19 mouse cellular contexts compared by ENCODE assay signal in genomic region chr1:136347140-136347539, GRCm38 (mm10). TPM values are rescaled to one million over a fixed set of nuclear protein-coding genes. Genes with fewer than 3 reads are reported as not detected.
DNase-seq lines count a peak whose midpoint lies in the region; ATAC-seq and TF ChIP-seq lines count a peak whose summit lies in the region.
"Had no signal": no experiment of that assay in that cellular context is flagged by ENCODE, and none has a peak within 500 bp of the region (broad histone marks: within the 10 kb centered on the region; RNA-seq: fewer than 3 reads in every experiment).

No protein-coding gene starts in this region.

- WGBS in liver, embryonic 16.5 days (ENCODE audit: insufficient replicate concordance): 20% methylated on average over 4 of the region's 4 CpGs

- no peak for TF ChIP-seq POLR2A in MEL (IDR thresholded peaks at IDR 0.05; ENCODE audit: control insufficient read depth in 1 of 2, insufficient read depth in 1 of 2, low read depth in 1 of 2, low read length in 2 of 2, poor library complexity in 1 of 2)

- no peak overlapping the region for H3K27ac ChIP-seq in MEL (ENCODE audit: control insufficient read depth, low read depth, low read length)
- peak overlapping the region; percentile 99 for H3K27ac ChIP-seq in liver, embryonic 16.5 days (ENCODE audit: low read length)

- TF ChIP-seq EP300 in MEL (IDR thresholded peaks at IDR 0.05; ENCODE audit: low read depth in 1 of 2, low read length in 2 of 2): peak; percentile 60 to 84

- peak overlapping the region in 1 of 2 experiments; percentile 80; a peak in 2 of 4 replicates for H3K4me3 ChIP-seq in MEL (ENCODE audit: control insufficient read depth in 1 of 2, insufficient read depth in 1 of 2, low read depth in 2 of 2, low read length in 2 of 2)
- peak overlapping the region; percentile 98; the same call in 1 of the 2 replicates for H3K4me3 ChIP-seq in liver, embryonic 16.5 days (ENCODE audit: low read depth, low read length)

- no peaks in the 10 kb centered on the region; a peak in 1 of 4 replicates for H3K27me3 ChIP-seq in MEL (ENCODE audit: control insufficient read depth in 1 of 2, insufficient read depth in 2 of 2, low read length in 2 of 2)
- no peaks in the 10 kb centered on the region for H3K27me3 ChIP-seq in liver, embryonic 16.5 days (ENCODE audit: control insufficient read depth, insufficient read depth, low read depth, low read length)
- H3K27me3 ChIP-seq: heart, embryonic 12.5 days had no signal

- TF ChIP-seq RAD21 in MEL (IDR thresholded peaks at IDR 0.05; ENCODE audit: low read depth, low read length): no peak

- H3K9me3 ChIP-seq in MEL (replicated peaks; ENCODE audit: insufficient read depth, low read length): no peaks in the 10 kb centered on the region
- no peaks in the 10 kb centered on the region for H3K9me3 ChIP-seq in liver, embryonic 16.5 days (replicated peaks; ENCODE audit: control insufficient read depth, low read length)
- H3K9me3 ChIP-seq: heart, embryonic 12.5 days; neural tube, embryonic 13.5 days had no signal

- peak overlapping the region; percentile 97 for H3K4me2 ChIP-seq in liver, embryonic 16.5 days (ENCODE audit: low read depth, low read length)

- H3K9ac ChIP-seq in MEL (ENCODE audit: control insufficient read depth, low read depth, low read length, poor library complexity, severe bottlenecking): no peak overlapping the region; the same call in 1 of the 2 replicates
- H3K9ac ChIP-seq in liver, embryonic 16.5 days (ENCODE audit: low read depth, low read length): peak overlapping the region; percentile 96; the same call in 1 of the 2 replicates

- H3K79me2 ChIP-seq in MEL (ENCODE audit: control insufficient read depth, insufficient read depth, low read length, poor library complexity): peaks cover 12% of the 10 kb centered on the region

- ATAC-seq in erythroid progenitor cell, adult 5-6 weeks (replicated peaks; ENCODE audit: low FRiP score, poor library complexity, severe bottlenecking): peak; percentile 79
- ATAC-seq in liver, embryonic 16.5 days (ENCODE audit: low read depth): peak; percentile 74
- ATAC-seq: forebrain, postnatal 0 days; hindbrain, embryonic 16.5 days; lung, postnatal 0 days had no signal

- peak; percentile 57 for DNase-seq in MEL (ENCODE audit: low read depth, low spot score)
- DNase-seq in c-Kit-positive CD71-negative TER-119-negative erythroid progenitor cells, embryonic 14.5 days (ENCODE audit: low read depth): peak; percentile 16
- no peak for DNase-seq in urinary bladder, adult 2 months (ENCODE audit: low spot score)
- DNase-seq in B cell, adult 2 months: no peak
- no peak for DNase-seq in retina, embryonic 14.5 days (ENCODE audit: low spot score)
- DNase-seq: adrenal gland, postnatal 10 days; cerebellum, postnatal 10 days; forebrain, postnatal 0 days; heart, postnatal 4 days; kidney, postnatal 14 days; layer of hippocampus, adult 9-11 months; right cerebral cortex, postnatal 25 days; thymus, adult 2 months had no signal

- peaks cover 2 to 4% of the 10 kb centered on the region in 2 experiments; a peak in 2 of 4 replicates for H3K4me1 ChIP-seq in MEL (ENCODE audit: control insufficient read depth in 1 of 2, insufficient read depth in 2 of 2, low read length in 2 of 2)
- H3K4me1 ChIP-seq in liver, embryonic 16.5 days (ENCODE audit: control insufficient read depth, low read depth, low read length): peaks cover 30% of the 10 kb centered on the region

- H3K36me3 ChIP-seq in MEL (ENCODE audit: control insufficient read depth in 1 of 2, insufficient read depth in 2 of 2, low read length in 2 of 2): peaks cover 0 to 11% of the 10 kb centered on the region in 2 experiments; a peak in 2 of 4 replicates
- H3K36me3 ChIP-seq in liver, embryonic 16.5 days (ENCODE audit: control insufficient read depth, insufficient read depth): no peaks in the 10 kb centered on the region
- H3K36me3 ChIP-seq: heart, embryonic 12.5 days; neural tube, embryonic 13.5 days had no signal

- TF ChIP-seq CTCF in MEL (IDR thresholded peaks at IDR 0.05 in 2 of 3, conservative IDR thresholded peaks at IDR 0.05 in 1 of 3; ENCODE audit: control insufficient read depth in 1 of 3, insufficient read depth in 1 of 3, low read depth in 2 of 3, low read length in 3 of 3, poor library complexity in 1 of 3, severe bottlenecking in 1 of 3): no peak

TF ChIP-seq in MEL, 35 proteins besides CTCF, POLR2A, EP300 and RAD21:
- TF ChIP-seq ZKSCAN1 (IDR thresholded peaks at IDR 0.05; ENCODE audit: low read depth, low read length) (no peak), TCF12 (IDR thresholded peaks at IDR 0.05; ENCODE audit: low read depth, low read length) (peak; percentile 62; the same call in 1 of the 2 replicates), SIN3A (IDR thresholded peaks at IDR 0.05; ENCODE audit: low read length) (no peak; the same call in 1 of the 2 replicates), ETS1 (IDR thresholded peaks at IDR 0.05; ENCODE audit: low read depth, low read length) (no peak), GATA1 (IDR thresholded peaks at IDR 0.05; ENCODE audit: low read depth, low read length) (peak; percentile 56), ZMIZ1 (IDR thresholded peaks at IDR 0.05; ENCODE audit: low read depth, low read length) (no peak), USF2 (IDR thresholded peaks at IDR 0.05; ENCODE audit: borderline replicate concordance in 1 of 2, insufficient read depth in 1 of 2, low read depth in 1 of 2, low read length in 2 of 2) (no peak), JUND (IDR thresholded peaks at IDR 0.05; ENCODE audit: low read depth, low read length) (no peak), TBP (IDR thresholded peaks at IDR 0.05; ENCODE audit: low read depth, low read length) (no peak), MAFK (IDR thresholded peaks at IDR 0.05; ENCODE audit: borderline replicate concordance, low read depth, low read length) (no peak), NELFE (IDR thresholded peaks at IDR 0.05; ENCODE audit: low read depth, low read length) (0 out of 2 replicates have a peak, but pooled peaks have one; percentile 18), RCOR1 (IDR thresholded peaks at IDR 0.05; ENCODE audit: low read depth, low read length) (peak; percentile 7; the same call in 1 of the 2 replicates), ZC3H11A (IDR thresholded peaks at IDR 0.05; ENCODE audit: low read depth, low read length) (no peak), BHLHE40 (IDR thresholded peaks at IDR 0.05; ENCODE audit: borderline replicate concordance, low read depth, low read length) (no peak), ELF1 (IDR thresholded peaks at IDR 0.05; ENCODE audit: low read depth, low read length) (no peak), GABPA (IDR thresholded peaks at IDR 0.05; ENCODE audit: low read depth, low read length) (no peak), KAT2A (conservative IDR thresholded peaks at IDR 0.05; ENCODE audit: low read depth, low read length) (no peak), ZNF384 (IDR thresholded peaks at IDR 0.05; ENCODE audit: low read depth, low read length) (no peak), MYB (IDR thresholded peaks at IDR 0.05; ENCODE audit: low read depth, low read length) (no peak), TAL1 (IDR thresholded peaks at IDR 0.05; ENCODE audit: low read length) (peak; percentile 51), MXI1 (IDR thresholded peaks at IDR 0.05; ENCODE audit: low read depth, low read length) (no peak), CHD1 (IDR thresholded peaks at IDR 0.05; ENCODE audit: low read depth, low read length) (no peak), UBTF (IDR thresholded peaks at IDR 0.05; ENCODE audit: borderline replicate concordance, insufficient read depth, low read depth, low read length) (no peak), CHD2 (IDR thresholded peaks at IDR 0.05; ENCODE audit: low read length) (no peak), USF1 (IDR thresholded peaks at IDR 0.05; ENCODE audit: low read depth, low read length) (no peak), MAZ (IDR thresholded peaks at IDR 0.05; ENCODE audit: low read depth, low read length) (no peak), MAX (IDR thresholded peaks at IDR 0.05; ENCODE audit: low read length) (no peak), E2F4 (IDR thresholded peaks at IDR 0.05; ENCODE audit: borderline replicate concordance, low read depth, low read length) (no peak), POLR2AphosphoS5 (IDR thresholded peaks at IDR 0.05; ENCODE audit: borderline replicate concordance, low read depth, low read length) (no peak), POLR2AphosphoS2 (IDR thresholded peaks at IDR 0.05; ENCODE audit: low read length) (no peak), SMC3 (IDR thresholded peaks at IDR 0.05; ENCODE audit: low read depth, low read length) (no peak), MEF2A (IDR thresholded peaks at IDR 0.05; ENCODE audit: extremely low read depth, insufficient replicate concordance, low read depth, low read length, poor library complexity, severe bottlenecking) (no peak), HCFC1 (IDR thresholded peaks at IDR 0.05; ENCODE audit: low read depth, low read length) (no peak), MYC (IDR thresholded peaks at IDR 0.05; ENCODE audit: low read depth, low read length) (no peak), NRF1 (IDR thresholded peaks at IDR 0.05; ENCODE audit: insufficient read depth, low read depth, low read length, poor library complexity, severe bottlenecking) (no peak)

RNA-seq across cellular contexts. Expression of gene Camsap2, which starts 1.2 kb away (rescaled TPM):
- total RNA-seq in MEL (2012; rRNA removed): 7.0 and 7.6 TPM in 2 replicates
- polyA plus RNA-seq in MEL (2012; ENCODE audit: insufficient read depth in 1 of 2, insufficient read length in 2 of 2, low read depth in 1 of 2, low replicate concordance in 2 of 2, missing spikeins in 1 of 2): 10 to 100 TPM; 10.7 to 38.3 TPM
- total RNA-seq in erythroid progenitor cell, adult 5-6 weeks (2015; ENCODE audit: low replicate concordance): 111 and 128 TPM in 2 replicates
- total RNA-seq in erythroid progenitor cell, adult 5-6 weeks (2017; ENCODE audit: low replicate concordance): 192 and 194 TPM in 2 replicates
- 5.1 and 5.8 TPM in 2 replicates for polyA plus RNA-seq in liver, embryonic 16.5 days (2015; fragmentation: Nextera tagmentation; extraction: Ambion mirVana)
- 18.6 and 23.7 TPM in 2 replicates for polyA plus RNA-seq in urinary bladder, adult 2 months (2012; rRNA removed)

Comparison
In these comparisons a context has a peak if more than half of its experiments do, and no peak if none do; other contexts are left out.
1. DNase-seq: peak in MEL (single experiment) and c-Kit-positive CD71-negative TER-119-negative erythroid progenitor cells, embryonic 14.5 days (single experiment); none in urinary bladder, adult 2 months (single experiment), B cell, adult 2 months (0 of 2) and retina, embryonic 14.5 days (single experiment).